Mouse (Mus musculus) kidney, embryonic 15.5 days (tissue): ENCODE measurements around the gene Cpsf3. TPM values are rescaled to one million over a fixed set of nuclear protein-coding genes. Genes with fewer than 3 reads are reported as not detected.

ENCODE experiments used
- ATAC-seq: fragments of 200-750 bp; cut with Nextera tagmentation; replicated peaks from 2 replicates; pipeline ENCODE4 v1.8.0; 2017; ENCODE audit warnings: moderate TSS enrichment; ENCODE audit not compliant: low FRiP score
- H3K27ac ChIP-seq: fragments of 300-500 bp; sonication (generic); 2 replicates; pipeline ENCODE4 v1.5.1; 2015; ENCODE audit warnings: mild to moderate bottlenecking, inconsistent platforms
- H3K27me3 ChIP-seq: fragments of 300-500 bp; sonication (generic); 2 replicates; pipeline ENCODE4 v1.6.1; 2015; ENCODE audit warnings: inconsistent platforms
- H3K36me3 ChIP-seq: fragments of 300-500 bp; sonication (generic); 2 replicates; pipeline ENCODE4 v1.6.1; 2015; ENCODE audit warnings: inconsistent platforms
- H3K4me1 ChIP-seq: fragments of 300-500 bp; sonication (generic); 2 replicates; pipeline ENCODE4 v1.6.1; 2015; ENCODE audit warnings: inconsistent platforms
- H3K4me2 ChIP-seq: fragments of 300-500 bp; sonication (generic); 2 replicates; pipeline ENCODE4 v1.6.1; 2015; ENCODE audit warnings: moderate library complexity, mild to moderate bottlenecking, inconsistent platforms
- H3K4me3 ChIP-seq: fragments of 300-500 bp; sonication (generic); replicated peaks from 2 replicates; pipeline ENCODE4 v1.5.1; 2015; ENCODE audit warnings: mild to moderate bottlenecking, inconsistent platforms
- H3K9ac ChIP-seq: fragments of 300-500 bp; sonication (generic); 2 replicates; pipeline ENCODE4 v1.6.1; 2015; ENCODE audit warnings: mild to moderate bottlenecking, inconsistent platforms
- H3K9me3 ChIP-seq: fragments of 300-500 bp; sonication (generic); replicated peaks from 2 replicates; pipeline ENCODE4 v1.6.1; 2016; ENCODE audit warnings: inconsistent platforms
- WGBS: fragments of 180-500 bp; shearing (Covaris S2); methylation state at CpG from one replicate; pipeline ENCODE4 v1.1.7; 2015; ENCODE audit warnings: mixed read lengths; 5-methylcytosine and 5-hydroxymethylcytosine counted together
- polyA plus RNA-seq: library from polyadenylated mRNA; unstranded; fragments of >200 nt; fragmentation: Nextera tagmentation; extraction: Ambion mirVana; gene quantifications from 2 replicates; pipeline ENCODE4 v1.2.1, GENCODE M21; 2015

The Cpsf3 gene
- polyA plus RNA-seq, 1 experiment from 2014 or later: 115 TPM

DNA sequence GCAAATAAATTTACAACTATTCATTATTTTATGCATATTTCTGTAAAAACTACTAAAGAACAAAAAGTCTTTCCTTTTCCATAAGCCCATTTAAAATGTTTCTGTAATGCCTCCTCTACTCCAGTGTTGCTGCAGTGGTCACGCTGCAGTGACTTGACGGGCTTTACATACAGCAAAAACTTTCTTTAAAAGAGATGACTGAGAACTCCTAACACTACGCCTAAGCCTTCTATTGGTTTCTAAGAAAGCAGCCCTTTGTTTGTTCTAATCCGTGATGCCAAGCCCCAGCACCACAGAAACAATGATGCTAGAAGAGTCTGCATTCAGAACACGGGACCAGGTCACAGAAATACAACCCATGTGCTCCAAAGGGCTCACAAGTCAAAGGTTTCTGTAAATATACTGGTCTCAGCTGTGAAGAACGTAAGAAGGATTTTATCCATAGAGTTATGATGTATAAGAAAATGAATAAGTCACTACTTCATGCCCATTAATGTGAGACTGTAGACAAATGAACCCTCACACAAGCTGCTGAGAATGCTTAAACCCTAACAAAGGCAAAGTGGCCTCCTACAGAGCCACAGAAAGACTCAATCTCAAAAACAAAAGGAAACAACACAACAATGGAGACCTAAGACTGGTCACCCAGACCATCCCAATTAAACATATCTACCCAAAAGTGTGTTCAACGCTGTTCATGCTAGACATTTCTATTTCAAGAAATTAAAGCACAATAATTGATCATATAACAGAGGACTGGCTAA is 65.1 kb downstream of the Cpsf3 start:
- Histone ChIP-seq H3K4me1 (no peaks in the 10 kb centered on the region), H3K4me3 (no peak overlapping the region), H3K36me3 (peaks cover 80% of the 10 kb centered on the region), H3K27ac (no peak overlapping the region), H3K9me3 (no peaks in the 10 kb centered on the region; the same call in 1 of the 2 replicates), H3K9ac (no peak overlapping the region), H3K27me3 (no peaks in the 10 kb centered on the region), H3K4me2 (no peak overlapping the region)
- WGBS: 92% methylated on average over 7 of the region's 7 CpGs
- no peak for ATAC-seq

DNA sequence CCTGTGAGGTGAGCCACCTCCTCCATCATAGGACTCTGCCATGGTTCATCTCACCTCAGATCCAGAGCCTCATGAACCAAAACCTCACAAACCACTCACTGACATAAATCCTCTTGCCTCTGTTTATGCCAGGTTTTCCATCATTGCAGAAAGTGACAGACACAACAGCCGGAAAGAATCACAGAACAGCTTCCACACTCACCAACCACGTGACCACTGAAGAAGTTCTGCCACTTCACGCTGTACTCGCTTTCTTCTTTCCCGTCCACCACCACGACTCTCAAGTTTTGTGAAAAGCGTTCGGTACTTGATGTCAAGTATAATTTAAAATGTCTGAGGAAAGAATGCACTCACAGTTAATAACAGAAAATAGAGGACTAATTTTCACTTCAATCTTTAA is 68.5 kb downstream of the Cpsf3 start:
- Histone ChIP-seq H3K4me2 (no peak overlapping the region), H3K4me1 (no peaks in the 10 kb centered on the region)

DNA sequence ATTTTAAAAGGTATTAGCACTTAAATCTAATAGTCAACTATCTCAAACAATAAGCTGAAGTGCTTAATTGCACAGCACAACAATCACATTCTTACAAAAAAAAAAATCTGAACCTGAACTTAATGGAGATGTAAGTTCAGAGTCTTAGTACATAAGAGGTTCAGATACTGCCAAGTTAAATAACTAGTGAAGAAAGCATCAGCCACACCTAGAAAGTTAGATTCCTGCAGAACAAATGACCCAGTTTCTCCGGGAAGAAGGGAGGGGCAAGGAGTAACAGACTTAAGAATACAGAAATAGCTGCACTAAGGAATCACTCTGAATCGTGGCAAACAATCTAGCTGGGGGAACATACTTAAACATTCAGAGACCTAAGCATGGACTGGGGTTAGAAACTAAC is 77.5 kb downstream of the Cpsf3 start:
- Histone ChIP-seq H3K4me2 (no peak overlapping the region), H3K9me3 (no peaks in the 10 kb centered on the region), H3K4me1 (no peaks in the 10 kb centered on the region), H3K36me3 (peaks cover 17% of the 10 kb centered on the region), H3K9ac (no peak overlapping the region), H3K27ac (no peak overlapping the region), H3K4me3 (no peak overlapping the region), H3K27me3 (no peaks in the 10 kb centered on the region)
- ATAC-seq: no peak
- WGBS: 78% methylated on average over 2 of the region's 2 CpGs

More for the DNA sequence above, 68.5 kb downstream of the Cpsf3 start:
- H3K27ac ChIP-seq: no peak overlapping the region
- no peak for ATAC-seq
- H3K27me3 ChIP-seq: no peaks in the 10 kb centered on the region
- no peaks in the 10 kb centered on the region; the same call in 1 of the 2 replicates for H3K9me3 ChIP-seq
- WGBS: 95% methylated on average over 8 of the region's 8 CpGs
- peaks cover 65% of the 10 kb centered on the region for H3K36me3 ChIP-seq
- H3K4me3 ChIP-seq: no peak overlapping the region
- no peak overlapping the region for H3K9ac ChIP-seq

- 91% methylated on average over 3 of the region's 3 CpGs for WGBS
- peaks cover 17% of the 10 kb centered on the region for H3K36me3 ChIP-seq
- no peak overlapping the region for H3K4me3 ChIP-seq
- no peak for ATAC-seq
- no peaks in the 10 kb centered on the region for H3K4me1 ChIP-seq
- no peaks in the 10 kb centered on the region for H3K27me3 ChIP-seq
- H3K27ac ChIP-seq: no peak overlapping the region
- H3K9me3 ChIP-seq: no peaks in the 10 kb centered on the region
- no peak overlapping the region for H3K9ac ChIP-seq
- no peak overlapping the region for H3K4me2 ChIP-seq
Observed at GRCm38 (mm10) chr12:21363195-21363594, 78.0 kb downstream of the Cpsf3 start.

Other genes with a start within 250 kb of the Cpsf3 start
- gene Itgb1bp1, start 893 bp downstream of the Cpsf3 start, polyA plus RNA-seq: 45.8 and 46.0 TPM in 2 replicates
- gene Iah1, start 31.0 kb downstream of the Cpsf3 start, polyA plus RNA-seq: 67.7 and 78.7 TPM in 2 replicates
- 42.9 and 44.9 TPM in 2 replicates for gene Adam17, start 88.2 kb downstream of the Cpsf3 start, polyA plus RNA-seq
- gene Ywhaq, start 132.2 kb downstream of the Cpsf3 start, polyA plus RNA-seq: 741 and 774 TPM in 2 replicates